In genomic region chr10:80921923-80922322, GRCm38 (mm10) we compare ENCODE assay signal across 8 mouse cellular contexts. TPM values are rescaled to one million over a fixed set of nuclear protein-coding genes. Genes with fewer than 3 reads are reported as not detected.
DNase-seq lines count a peak whose midpoint lies in the region; ATAC-seq and TF ChIP-seq lines count a peak whose summit lies in the region.

No protein-coding gene starts in this region.

- no peaks in the 10 kb centered on the region for H3K4me1 ChIP-seq in ES-Bruce4 (ENCODE audit: control insufficient read depth, insufficient read depth, low read length)
- peaks cover 36% of the 10 kb centered on the region for H3K4me1 ChIP-seq in embryonic facial prominence, embryonic 10.5 days
- peaks cover 12% of the 10 kb centered on the region for H3K4me1 ChIP-seq in hindbrain, embryonic 13.5 days (replicated peaks)
- peaks cover 0 to 4% of the 10 kb centered on the region in 2 experiments; a peak in 2 of 4 replicates for H3K4me1 ChIP-seq in liver, embryonic 14.5 days (replicated peaks; ENCODE audit: control insufficient read depth in 2 of 2, insufficient read depth in 2 of 2, low read length in 1 of 2)
- H3K4me1 ChIP-seq in neural tube, embryonic 14.5 days (ENCODE audit: control insufficient read depth, insufficient read depth, low read length): 0 out of 2 replicates have a peak, but pooled peaks cover 8% of the 10 kb centered on the region

- no peak for TF ChIP-seq POLR2A in ES-Bruce4 (IDR thresholded peaks at IDR 0.05; ENCODE audit: insufficient read depth, low read length)

- TF ChIP-seq CTCF in ES-Bruce4 (IDR thresholded peaks at IDR 0.05; ENCODE audit: low read depth, low read length): no peak
- no peak for TF ChIP-seq CTCF in liver, embryonic 14.5 days (IDR thresholded peaks at IDR 0.05; ENCODE audit: low read depth)

- 3% methylated on average over 16 of the region's 16 CpGs for WGBS in embryonic facial prominence, embryonic 10.5 days
- 5% methylated on average over 16 of the region's 16 CpGs for WGBS in hindbrain, embryonic 13.5 days
- WGBS in liver, embryonic 14.5 days (ENCODE audit: insufficient replicate concordance): 5% methylated on average over 16 of the region's 16 CpGs
- WGBS in neural tube, embryonic 14.5 days: 6% methylated on average over 16 of the region's 16 CpGs

- no peaks in the 10 kb centered on the region for H3K27me3 ChIP-seq in ES-Bruce4 (ENCODE audit: control insufficient read depth, insufficient read depth, low read length, poor library complexity, severe bottlenecking)
- 0 out of 2 replicates have a peak, but pooled peaks cover 12% of the 10 kb centered on the region for H3K27me3 ChIP-seq in embryonic facial prominence, embryonic 10.5 days (replicated peaks; ENCODE audit: low read depth, poor library complexity, severe bottlenecking)
- peaks cover 12% of the 10 kb centered on the region; the same call in 1 of the 2 replicates for H3K27me3 ChIP-seq in hindbrain, embryonic 13.5 days
- H3K27me3 ChIP-seq in liver, embryonic 14.5 days (ENCODE audit: control insufficient read depth, insufficient read depth, low read length): peaks cover 2% of the 10 kb centered on the region; the same call in 1 of the 2 replicates
- no peaks in the 10 kb centered on the region for H3K27me3 ChIP-seq in neural tube, embryonic 14.5 days (ENCODE audit: control insufficient read depth, insufficient read depth, low read length)

- H3K27ac ChIP-seq in ES-Bruce4 (ENCODE audit: insufficient read depth, low read length): no peak overlapping the region
- peak overlapping the region; percentile 75 for H3K27ac ChIP-seq in embryonic facial prominence, embryonic 10.5 days (replicated peaks)
- H3K27ac ChIP-seq in hindbrain, embryonic 13.5 days: no peak overlapping the region
- no peak overlapping the region for H3K27ac ChIP-seq in liver, embryonic 14.5 days
- no peak overlapping the region for H3K27ac ChIP-seq in neural tube, embryonic 14.5 days (ENCODE audit: low read depth, low read length)

- H3K9ac ChIP-seq in ES-Bruce4 (ENCODE audit: low read depth, poor library complexity, severe bottlenecking): 0 out of 2 replicates have a peak overlapping the region, but pooled peaks have one; percentile 4
- H3K9ac ChIP-seq in hindbrain, embryonic 13.5 days: peak overlapping the region; percentile 49; the same call in 1 of the 2 replicates
- no peak overlapping the region for H3K9ac ChIP-seq in liver, embryonic 14.5 days (replicated peaks)
- H3K9ac ChIP-seq in neural tube, embryonic 14.5 days (replicated peaks; ENCODE audit: low read depth, low read length): 0 out of 2 replicates have a peak overlapping the region, but pooled peaks have one; percentile 18

- H3K36me3 ChIP-seq in ES-Bruce4 (ENCODE audit: control insufficient read depth, insufficient read depth, low read length, poor library complexity, severe bottlenecking): no peaks in the 10 kb centered on the region
- no peaks in the 10 kb centered on the region for H3K36me3 ChIP-seq in embryonic facial prominence, embryonic 10.5 days (replicated peaks)
- H3K36me3 ChIP-seq in hindbrain, embryonic 13.5 days: no peaks in the 10 kb centered on the region
- no peaks in the 10 kb centered on the region for H3K36me3 ChIP-seq in liver, embryonic 14.5 days (replicated peaks; ENCODE audit: control insufficient read depth, insufficient read depth, low read depth)
- no peaks in the 10 kb centered on the region for H3K36me3 ChIP-seq in neural tube, embryonic 14.5 days (ENCODE audit: control insufficient read depth, insufficient read depth, low read length)

- no peak for ATAC-seq in hindbrain, embryonic 13.5 days (ENCODE audit: low FRiP score)
- ATAC-seq in liver, embryonic 14.5 days (ENCODE audit: insufficient read depth): no peak
- ATAC-seq in neural tube, embryonic 14.5 days (ENCODE audit: low read depth): no peak

- DNase-seq in embryonic facial prominence, embryonic 10.5 days (ENCODE audit: low spot score): peak; percentile 53
- DNase-seq in liver, embryonic 14.5 days (ENCODE audit: low read depth in 3 of 3, low spot score in 3 of 3): no peak
- DNase-seq in urinary bladder, postnatal 10 days (ENCODE audit: low spot score): no peak
- DNase-seq in ovary, postnatal 10 days (ENCODE audit: low spot score): no peak
- DNase-seq in layer of hippocampus, adult 9-10 months (ENCODE audit: low spot score): no peak

- peak overlapping the region; percentile 42 for H3K4me2 ChIP-seq in hindbrain, embryonic 13.5 days
- H3K4me2 ChIP-seq in liver, embryonic 14.5 days (ENCODE audit: low read depth): peak overlapping the region; percentile 43
- peak overlapping the region; percentile 24 for H3K4me2 ChIP-seq in neural tube, embryonic 14.5 days (ENCODE audit: low read depth, low read length)

- peak overlapping the region; percentile 31 for H3K4me3 ChIP-seq in ES-Bruce4 (ENCODE audit: low read depth, low read length)
- peak overlapping the region; percentile 53 for H3K4me3 ChIP-seq in embryonic facial prominence, embryonic 10.5 days
- peak overlapping the region; percentile 20; the same call in 1 of the 2 replicates for H3K4me3 ChIP-seq in hindbrain, embryonic 13.5 days
- peak overlapping the region in 1 of 2 experiments; percentile 31; a peak in 3 of 4 replicates for H3K4me3 ChIP-seq in liver, embryonic 14.5 days (ENCODE audit: insufficient read depth in 1 of 2, low read depth in 2 of 2, low read length in 2 of 2)
- no peak overlapping the region for H3K4me3 ChIP-seq in neural tube, embryonic 14.5 days (ENCODE audit: low read depth, low read length)

- H3K9me3 ChIP-seq in ES-Bruce4 (replicated peaks; ENCODE audit: control insufficient read depth, insufficient read depth, low read length, poor library complexity, severe bottlenecking): no peaks in the 10 kb centered on the region
- H3K9me3 ChIP-seq in embryonic facial prominence, embryonic 10.5 days: no peaks in the 10 kb centered on the region
- no peaks in the 10 kb centered on the region for H3K9me3 ChIP-seq in hindbrain, embryonic 13.5 days
- no peaks in the 10 kb centered on the region for H3K9me3 ChIP-seq in liver, embryonic 14.5 days (ENCODE audit: control insufficient read depth, low read length)
- no peaks in the 10 kb centered on the region for H3K9me3 ChIP-seq in neural tube, embryonic 14.5 days (ENCODE audit: control insufficient read depth, low read length)

- no peak for TF ChIP-seq EP300 in ES-Bruce4 (IDR thresholded peaks at IDR 0.05; ENCODE audit: insufficient read depth, low read depth, low read length)
- no peak for TF ChIP-seq EP300 in liver, embryonic 14.5 days (IDR thresholded peaks at IDR 0.05; ENCODE audit: low read depth)

RNA-seq across cellular contexts. Expression of gene Lmnb2, which starts 3.9 kb away (rescaled TPM):
- polyA plus RNA-seq in ES-Bruce4 (2011; ENCODE audit: insufficient read depth, insufficient read length, low read depth, missing spikeins): 25.9 and 28.2 TPM in 2 replicates
- polyA plus RNA-seq in embryonic facial prominence, embryonic 10.5 days (2016; fragmentation: Nextera tagmentation; extraction: Ambion mirVana): 82.7 and 83.1 TPM in 2 replicates
- 41.5 and 43.9 TPM in 2 replicates for polyA plus RNA-seq in hindbrain, embryonic 13.5 days (2015; fragmentation: Nextera tagmentation; extraction: Ambion mirVana)
- 9.5 and 11.3 TPM in 2 replicates for polyA plus RNA-seq in liver, embryonic 14.5 days (2012; rRNA removed)
- polyA plus RNA-seq in liver, embryonic 14.5 days (2014; fragmentation: Nextera tagmentation; extraction: Ambion mirVana): 2.8 and 3.2 TPM in 2 replicates
- 10.8 and 16.1 TPM in 2 replicates for polyA plus RNA-seq in neural tube, embryonic 14.5 days (2014; fragmentation: Nextera tagmentation; extraction: Ambion mirVana)

RNA-seq across cellular contexts. Expression of gene Gadd45b, which starts 8.0 kb away (rescaled TPM):
- 80.7 and 86.3 TPM in 2 replicates for polyA plus RNA-seq in ES-Bruce4 (2011; ENCODE audit: insufficient read depth, insufficient read length, low read depth, missing spikeins)
- 6.5 and 6.8 TPM in 2 replicates for polyA plus RNA-seq in embryonic facial prominence, embryonic 10.5 days (2016; fragmentation: Nextera tagmentation; extraction: Ambion mirVana)
- 8.0 and 8.1 TPM in 2 replicates for polyA plus RNA-seq in hindbrain, embryonic 13.5 days (2015; fragmentation: Nextera tagmentation; extraction: Ambion mirVana)
- 1.3 and 1.9 TPM in 2 replicates for polyA plus RNA-seq in liver, embryonic 14.5 days (2012; rRNA removed)
- polyA plus RNA-seq in liver, embryonic 14.5 days (2014; fragmentation: Nextera tagmentation; extraction: Ambion mirVana): 2.0 and 2.7 TPM in 2 replicates
- polyA plus RNA-seq in neural tube, embryonic 14.5 days (2014; fragmentation: Nextera tagmentation; extraction: Ambion mirVana): 7.4 and 7.6 TPM in 2 replicates

RNA-seq across cellular contexts. Expression of gene Timm13, which starts 21.2 kb away (rescaled TPM):
- 135 and 146 TPM in 2 replicates for polyA plus RNA-seq in ES-Bruce4 (2011; ENCODE audit: insufficient read depth, insufficient read length, low read depth, missing spikeins)
- 349 and 359 TPM in 2 replicates for polyA plus RNA-seq in embryonic facial prominence, embryonic 10.5 days (2016; fragmentation: Nextera tagmentation; extraction: Ambion mirVana)
- 333 and 336 TPM in 2 replicates for polyA plus RNA-seq in hindbrain, embryonic 13.5 days (2015; fragmentation: Nextera tagmentation; extraction: Ambion mirVana)
- polyA plus RNA-seq in liver, embryonic 14.5 days (2012; rRNA removed): 114 and 145 TPM in 2 replicates
- 201 and 208 TPM in 2 replicates for polyA plus RNA-seq in liver, embryonic 14.5 days (2014; fragmentation: Nextera tagmentation; extraction: Ambion mirVana)
- polyA plus RNA-seq in neural tube, embryonic 14.5 days (2014; fragmentation: Nextera tagmentation; extraction: Ambion mirVana): 337 and 352 TPM in 2 replicates

RNA-seq across cellular contexts. Expression of gene Tmprss9, which starts 50.3 kb away (rescaled TPM):
- 0.22 TPM in 1 of 2 replicates, not detected in the other for polyA plus RNA-seq in ES-Bruce4 (2011; ENCODE audit: insufficient read depth, insufficient read length, low read depth, missing spikeins)
- polyA plus RNA-seq in embryonic facial prominence, embryonic 10.5 days (2016; fragmentation: Nextera tagmentation; extraction: Ambion mirVana): 0.06 and 0.10 TPM in 2 replicates
- 0.13 and 0.17 TPM in 2 replicates for polyA plus RNA-seq in hindbrain, embryonic 13.5 days (2015; fragmentation: Nextera tagmentation; extraction: Ambion mirVana)
- 0.05 and 0.06 TPM in 2 replicates for polyA plus RNA-seq in liver, embryonic 14.5 days (2012; rRNA removed)
- not detected in 2 replicates for polyA plus RNA-seq in liver, embryonic 14.5 days (2014; fragmentation: Nextera tagmentation; extraction: Ambion mirVana)
- polyA plus RNA-seq in neural tube, embryonic 14.5 days (2014; fragmentation: Nextera tagmentation; extraction: Ambion mirVana): 0.12 and 0.13 TPM in 2 replicates
